Mouse (Mus musculus) cerebellum, postnatal 36 days (tissue): Measurements from ENCODE around the gene Hpf1.

Experiments
- DNase-seq, 2 experiments: peaks; one replicate each; pipeline ENCODE4 v3.0.0; 2021 to 2022; ENCODE audit warnings: mixed read lengths in 2 of 2

Hpf1 gene

DNA sequence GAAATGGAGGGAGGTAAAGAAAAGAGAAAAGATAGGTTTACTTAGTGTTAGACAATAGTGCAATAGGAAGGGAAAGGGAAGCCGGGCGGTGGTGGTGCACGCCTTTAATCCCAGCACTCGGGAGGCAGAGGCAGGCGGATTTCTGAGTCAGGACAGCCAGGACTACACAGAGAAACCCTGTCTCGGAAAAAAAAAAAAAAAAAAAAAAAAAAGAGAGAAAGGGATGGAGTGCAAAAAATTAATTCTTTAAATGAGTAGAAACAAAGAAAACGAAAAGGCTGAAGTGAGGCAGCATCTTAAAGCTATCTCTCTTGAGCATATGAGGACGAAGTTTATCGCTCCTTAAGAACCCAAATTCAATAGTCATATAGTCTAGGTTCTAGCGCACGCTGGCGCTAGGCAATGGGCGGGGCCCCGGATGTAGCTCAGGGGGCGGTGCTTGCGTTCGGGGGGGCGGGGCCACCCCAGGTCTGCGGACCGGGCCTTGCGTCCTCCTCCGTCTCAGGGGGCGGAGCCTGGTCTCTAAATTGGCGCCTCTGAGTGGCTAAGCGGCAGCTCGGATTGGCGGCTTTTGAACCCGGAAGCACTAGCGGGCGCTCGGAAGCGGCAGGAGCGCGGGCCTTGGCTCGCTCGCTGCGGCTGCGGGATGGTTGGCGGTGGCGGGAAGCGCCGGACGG, at the start of gene Hpf1:
Hpf1 (plus strand) TSS at position 576 of the 677 bp plus-strand sequence.
- DNase-seq: peak; percentile 91 to 96

DNA sequence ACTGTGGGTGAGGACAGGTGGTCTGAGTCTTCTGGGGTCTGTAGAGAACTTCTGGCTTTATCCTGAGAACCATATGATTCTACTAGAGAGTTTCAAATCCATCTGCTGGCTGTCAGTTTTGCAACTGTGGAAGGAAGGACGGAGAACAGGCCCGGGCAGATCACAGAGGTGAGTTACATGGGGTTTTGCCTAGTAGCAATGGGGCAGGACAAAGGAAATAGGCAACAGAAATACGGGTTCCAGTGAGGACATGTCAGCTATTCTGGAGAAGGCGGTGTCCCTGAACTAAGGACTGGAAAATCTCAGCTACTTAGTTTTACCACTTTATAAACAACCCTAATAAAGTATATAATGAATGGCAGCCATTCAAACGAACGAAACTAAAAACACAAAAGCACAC, 47.8 kb upstream of the Hpf1 start:
- no peak for DNase-seq

DNA sequence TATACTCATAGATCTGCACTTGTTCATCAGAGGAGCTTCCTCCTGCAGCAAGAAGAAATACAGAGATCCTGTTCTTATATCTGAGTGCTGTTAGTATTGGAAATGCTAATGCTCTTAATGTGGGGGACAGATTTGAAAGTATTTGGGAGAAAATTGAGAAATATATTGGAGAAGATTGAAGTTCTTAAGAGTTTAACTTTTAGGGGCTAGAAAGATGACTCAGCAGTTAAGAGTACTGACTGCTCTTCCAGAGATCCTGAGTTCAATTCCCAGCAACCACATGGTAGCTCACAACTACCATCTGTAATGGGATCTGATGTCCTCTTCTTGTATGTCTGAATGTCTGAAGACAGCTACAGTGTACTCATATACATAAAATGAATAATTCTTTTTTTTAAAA, 32.7 kb upstream of the Hpf1 start:
- no peak for DNase-seq

DNA sequence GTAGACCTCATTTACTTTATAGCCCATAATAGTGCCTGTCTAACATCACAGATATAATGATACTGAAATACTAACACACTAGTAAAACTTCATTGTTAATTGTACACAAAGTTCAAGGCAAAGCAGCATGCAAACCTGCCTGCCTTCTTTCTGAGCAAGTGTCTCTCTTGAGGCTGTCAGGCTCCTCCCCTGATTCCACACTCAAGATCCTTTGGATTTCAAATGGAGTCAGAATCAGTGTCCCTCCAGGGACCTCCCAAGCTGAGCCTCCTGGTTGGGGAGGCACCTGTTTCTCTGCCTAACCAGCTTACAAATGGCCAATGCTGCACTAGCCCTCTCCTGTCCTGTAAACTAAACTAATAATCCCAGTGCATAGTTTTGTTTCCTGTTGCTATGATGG, 32.1 kb upstream of the Hpf1 start:
- DNase-seq: no peak

DNA sequence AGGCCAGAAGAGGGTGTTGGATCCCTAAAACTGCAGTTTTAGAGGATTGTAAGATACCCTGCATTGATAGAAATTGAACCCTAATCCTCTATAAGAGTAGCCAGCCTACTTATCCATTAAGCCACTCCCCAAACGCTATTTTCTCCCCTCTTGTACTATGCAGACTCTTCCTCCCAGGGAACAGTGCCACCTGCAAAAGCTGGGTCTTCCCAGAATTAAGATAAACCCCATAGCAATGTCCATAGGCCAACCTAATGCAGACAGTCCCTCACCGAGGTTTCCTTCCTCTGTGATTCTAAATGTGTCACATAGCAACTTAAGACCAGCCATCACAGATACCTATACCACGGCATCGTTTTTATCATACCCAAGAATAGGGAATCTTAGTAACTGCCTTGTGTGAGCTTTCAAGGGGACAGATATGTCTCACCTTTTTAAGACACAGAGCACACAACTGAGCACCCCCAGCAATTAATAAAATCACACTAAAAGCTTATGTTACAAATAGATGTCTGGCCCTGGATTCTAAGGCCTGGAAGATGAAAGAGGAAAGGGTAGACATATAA, 31.2 kb upstream of the Hpf1 start:
- no peak for DNase-seq

DNA sequence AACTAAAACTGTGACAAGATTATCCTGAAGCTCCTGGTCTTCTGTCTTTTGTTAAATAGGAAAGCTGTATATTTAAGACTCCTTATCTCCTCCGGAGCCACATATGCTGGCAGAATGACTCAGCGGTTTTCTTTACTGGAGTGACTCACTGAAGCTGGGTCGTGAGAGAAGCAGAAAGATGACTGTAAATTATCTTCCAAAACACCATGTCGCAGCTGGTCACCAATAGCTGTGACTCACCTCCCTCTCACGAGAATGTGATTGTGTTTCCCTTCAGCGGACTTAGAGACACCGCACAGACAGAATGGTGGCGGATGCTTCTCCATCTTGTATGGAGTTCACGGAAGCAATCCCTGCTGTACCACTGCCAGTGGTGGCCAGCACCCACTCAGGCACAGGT, 30.6 kb upstream of the Hpf1 start:
- DNase-seq: no peak

DNA sequence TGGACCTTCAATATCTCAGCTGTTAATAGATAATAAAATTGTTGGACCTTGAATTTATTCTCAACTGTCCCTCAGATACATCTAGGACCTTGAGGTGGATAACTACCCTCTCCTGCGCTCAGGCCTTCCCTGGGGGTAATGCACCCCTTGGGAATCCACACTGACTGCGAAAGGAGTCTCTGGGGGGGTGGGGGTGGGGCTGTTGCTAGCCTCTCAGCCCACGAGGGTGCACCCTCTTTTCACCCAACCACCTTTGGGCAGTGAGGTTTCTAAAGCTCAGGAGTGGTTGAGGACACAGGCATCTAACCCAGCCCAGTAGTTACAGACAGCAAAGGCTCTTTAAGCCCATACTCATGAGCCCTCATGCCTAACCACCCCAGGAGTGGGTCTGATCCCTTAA, 29.5 kb upstream of the Hpf1 start:
- DNase-seq: no peak

DNA sequence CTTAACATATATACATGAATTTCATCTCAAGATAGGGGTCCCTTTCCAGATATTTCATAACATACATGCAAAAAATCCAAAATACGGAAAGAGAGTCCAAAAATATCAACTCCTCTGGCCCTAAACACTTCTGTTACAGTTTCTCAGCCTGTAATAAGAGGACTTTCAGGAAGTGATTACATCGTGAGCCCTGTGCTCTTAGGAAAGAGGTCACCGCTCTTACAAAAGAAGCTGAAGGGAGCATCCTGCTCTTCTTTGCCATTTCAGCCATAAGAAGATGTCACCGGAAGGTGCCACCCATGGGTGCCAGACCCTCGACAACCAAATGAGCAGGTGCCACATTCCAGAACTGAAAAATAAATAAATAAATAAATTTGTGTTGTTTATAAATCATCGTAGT, 28.4 kb upstream of the Hpf1 start:
- no peak for DNase-seq

DNA sequence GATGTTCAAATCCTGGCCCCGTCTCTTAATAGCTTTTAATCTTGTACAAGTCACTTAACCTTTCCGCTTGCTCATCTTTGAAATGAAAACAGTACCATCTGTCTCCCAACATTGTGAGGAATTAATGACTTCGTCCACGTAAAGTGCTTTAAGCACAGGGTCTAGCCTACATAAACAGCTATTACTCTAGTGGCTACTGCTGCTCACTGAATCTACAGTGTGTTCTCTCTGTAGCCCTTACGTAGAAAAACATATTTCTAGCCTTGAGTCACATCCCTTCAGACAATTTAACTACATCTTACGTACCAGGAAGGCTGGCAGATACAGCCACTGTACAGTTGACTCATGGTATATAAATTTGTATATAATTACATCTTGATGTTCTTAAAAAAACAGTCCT, 25.3 kb upstream of the Hpf1 start:
- no peak for DNase-seq

DNA sequence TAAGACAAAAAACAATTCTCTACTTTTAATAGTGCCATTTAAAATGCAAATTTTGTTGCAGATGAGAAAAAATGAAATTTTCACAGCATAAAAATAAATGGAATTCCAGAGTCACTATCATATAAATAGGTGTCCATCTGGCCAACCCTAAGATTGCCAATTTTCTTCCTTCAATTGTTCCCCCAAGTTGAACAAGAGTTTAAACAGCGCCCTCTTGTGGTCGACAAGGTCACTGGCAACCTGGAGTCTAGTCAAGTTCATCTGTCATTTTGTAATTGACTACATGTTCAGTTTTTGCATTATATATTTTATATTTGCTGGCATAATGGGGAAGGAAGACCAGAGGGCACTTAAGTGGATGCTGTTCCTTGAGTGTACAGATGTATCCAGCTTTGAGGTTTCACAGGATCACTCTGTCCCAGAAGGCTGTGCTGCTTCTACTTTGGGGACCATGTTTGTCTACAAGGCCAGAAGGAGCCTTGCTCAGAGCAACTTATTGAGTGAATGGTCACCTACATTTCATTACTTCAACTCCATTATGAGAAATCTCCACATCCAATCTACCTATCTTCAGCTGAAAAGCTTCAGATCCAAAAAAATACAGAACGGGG, 24.6 kb upstream of the Hpf1 start:
- DNase-seq: peak; percentile 70 to 83

DNA sequence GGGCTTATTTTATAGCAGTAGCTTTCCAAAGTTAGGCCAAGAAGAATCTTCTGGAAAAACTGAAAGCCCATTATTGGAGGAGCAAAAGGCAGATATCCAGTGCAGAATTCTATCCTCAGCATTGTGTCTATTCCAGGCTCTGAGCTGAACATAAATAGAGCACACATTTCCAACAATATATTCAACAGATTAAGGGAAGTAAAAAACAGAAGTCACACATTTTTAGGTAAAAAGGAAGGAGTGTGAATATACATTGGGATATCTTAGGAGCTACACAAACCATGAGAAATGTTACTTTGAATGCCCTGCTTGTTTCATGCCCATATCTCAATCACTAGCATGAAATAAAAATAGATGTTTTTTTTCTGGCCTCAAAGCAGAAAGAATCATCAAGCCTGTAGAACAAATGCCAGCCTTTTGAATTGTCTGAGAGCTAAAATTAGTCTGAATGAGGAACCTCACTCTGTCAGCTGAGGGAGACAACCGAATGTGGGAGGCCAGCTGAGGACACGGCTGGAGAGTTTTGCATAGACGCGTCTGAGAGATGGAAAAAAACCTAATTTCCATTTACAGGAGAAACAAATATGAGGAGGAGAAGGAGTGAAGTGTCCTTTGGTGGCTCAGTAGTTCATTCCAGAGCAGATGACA, 22.6 kb upstream of the Hpf1 start:
- DNase-seq: no peak

DNA sequence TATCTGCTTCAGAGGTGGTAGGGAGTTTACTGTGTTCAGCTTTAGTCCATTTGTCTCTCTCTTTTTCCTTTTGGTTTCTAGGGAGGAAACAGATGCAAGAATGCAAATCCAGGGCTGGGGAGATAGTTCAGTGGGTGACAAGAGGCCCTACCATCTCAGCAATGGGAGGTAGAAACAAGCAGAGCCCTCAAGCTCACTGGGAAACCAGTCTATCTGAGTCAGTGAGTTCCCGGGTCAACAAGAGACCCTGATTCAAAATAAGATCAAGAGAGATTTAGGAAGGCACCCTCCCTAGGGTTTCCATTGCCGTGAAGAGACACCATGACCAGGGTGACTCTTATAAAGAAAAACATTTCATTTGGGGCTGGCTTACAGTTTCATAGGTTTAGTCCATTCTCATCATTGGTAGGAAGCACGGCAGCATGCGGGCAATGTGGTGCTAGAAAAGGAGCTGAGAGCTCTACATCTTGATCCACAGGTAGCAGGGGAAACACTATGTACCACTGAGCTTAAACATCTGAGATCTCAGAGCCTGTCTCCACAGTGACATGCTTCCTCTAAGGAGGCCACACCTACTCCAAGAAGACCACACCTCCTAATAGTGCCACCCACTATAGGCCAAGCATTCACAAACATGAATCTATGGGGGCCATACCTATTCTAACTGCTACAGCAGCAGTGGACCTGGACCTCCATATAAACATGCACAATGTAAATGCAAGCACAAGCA, 21.8 kb upstream of the Hpf1 start:
- DNase-seq: no peak

DNA sequence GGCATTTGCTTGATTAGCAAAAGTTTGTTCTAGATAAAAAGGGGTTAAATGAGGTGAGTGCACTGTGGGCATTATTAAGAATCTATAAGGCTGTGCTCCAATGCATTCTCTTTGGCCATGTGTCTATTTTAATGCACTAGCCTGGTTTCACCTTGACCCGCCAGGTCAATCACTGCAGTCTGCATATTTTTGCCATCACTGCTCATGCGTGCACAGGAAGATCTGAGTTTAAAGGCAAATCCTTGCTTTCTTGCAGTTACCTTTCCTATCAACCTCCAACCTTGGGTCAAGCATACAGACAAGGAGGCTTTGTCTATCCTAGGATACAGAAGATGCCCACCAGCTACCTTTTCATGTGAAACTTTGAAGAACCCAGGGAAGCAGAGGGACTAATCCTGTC, 20.5 kb upstream of the Hpf1 start:
- DNase-seq: no peak

DNA sequence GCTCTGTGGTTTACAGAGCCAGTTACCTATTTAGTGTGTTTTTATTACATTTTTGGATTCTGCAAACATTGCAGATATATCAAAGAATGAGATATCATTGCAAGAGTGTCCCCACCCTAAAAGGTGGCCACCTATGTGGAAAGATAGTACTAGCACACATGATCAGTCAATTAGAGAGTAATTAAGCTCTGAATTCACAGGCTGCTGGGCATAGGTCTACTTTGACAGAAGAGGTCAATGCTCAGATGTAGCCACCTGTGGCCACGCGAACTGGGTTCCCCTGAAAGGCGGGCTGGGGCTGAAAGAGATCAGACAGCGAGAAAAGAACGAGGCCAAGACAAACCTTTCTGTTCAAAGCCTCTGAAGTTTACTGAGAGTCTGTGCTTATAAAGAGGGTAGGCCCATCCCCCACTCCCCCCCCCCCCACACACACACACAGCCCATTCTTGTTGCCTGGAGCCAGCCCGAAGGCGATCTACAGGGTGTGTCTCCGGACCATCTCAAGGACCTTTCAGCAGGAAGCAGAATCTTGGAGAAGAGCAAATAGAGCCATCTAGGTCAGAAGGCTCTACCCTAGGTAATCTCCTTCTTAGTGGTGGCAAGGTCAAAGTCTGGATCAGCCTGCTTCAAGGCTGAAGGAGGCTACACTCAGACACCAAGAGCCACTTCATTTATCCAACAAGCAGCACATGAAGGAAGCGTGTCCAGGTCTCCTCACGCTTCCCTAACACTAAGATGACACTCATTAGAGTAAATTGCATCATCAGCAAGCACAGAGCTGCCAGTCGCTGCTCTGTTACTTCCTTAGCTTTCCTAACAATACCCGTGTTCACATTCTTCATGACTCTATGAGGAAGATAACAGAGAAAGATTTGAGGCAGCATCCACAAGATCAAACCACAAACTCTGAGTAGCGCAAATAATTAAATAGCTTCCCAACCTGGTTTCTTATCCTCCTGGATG, 19.7 kb upstream of the Hpf1 start:
- DNase-seq: no peak

DNA sequence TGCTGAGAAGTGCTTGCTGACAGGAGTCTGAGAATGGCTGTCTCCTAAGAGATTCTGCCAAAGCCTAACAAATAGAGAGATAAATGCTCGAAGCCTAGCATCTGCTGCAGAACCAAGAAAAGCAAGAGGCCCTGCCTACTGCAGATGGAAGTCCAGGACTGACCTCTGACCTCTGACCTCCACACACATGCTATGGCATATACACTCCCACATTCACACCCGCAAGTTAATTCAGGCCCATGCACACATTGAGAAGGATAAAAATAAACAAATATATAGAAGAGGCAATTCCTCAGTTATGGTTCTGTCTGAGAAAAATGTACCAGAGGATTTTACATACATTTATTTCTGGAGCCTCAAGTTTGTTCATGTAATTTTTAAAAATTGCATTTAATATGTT, 11.6 kb upstream of the Hpf1 start:
- no peak for DNase-seq

DNA sequence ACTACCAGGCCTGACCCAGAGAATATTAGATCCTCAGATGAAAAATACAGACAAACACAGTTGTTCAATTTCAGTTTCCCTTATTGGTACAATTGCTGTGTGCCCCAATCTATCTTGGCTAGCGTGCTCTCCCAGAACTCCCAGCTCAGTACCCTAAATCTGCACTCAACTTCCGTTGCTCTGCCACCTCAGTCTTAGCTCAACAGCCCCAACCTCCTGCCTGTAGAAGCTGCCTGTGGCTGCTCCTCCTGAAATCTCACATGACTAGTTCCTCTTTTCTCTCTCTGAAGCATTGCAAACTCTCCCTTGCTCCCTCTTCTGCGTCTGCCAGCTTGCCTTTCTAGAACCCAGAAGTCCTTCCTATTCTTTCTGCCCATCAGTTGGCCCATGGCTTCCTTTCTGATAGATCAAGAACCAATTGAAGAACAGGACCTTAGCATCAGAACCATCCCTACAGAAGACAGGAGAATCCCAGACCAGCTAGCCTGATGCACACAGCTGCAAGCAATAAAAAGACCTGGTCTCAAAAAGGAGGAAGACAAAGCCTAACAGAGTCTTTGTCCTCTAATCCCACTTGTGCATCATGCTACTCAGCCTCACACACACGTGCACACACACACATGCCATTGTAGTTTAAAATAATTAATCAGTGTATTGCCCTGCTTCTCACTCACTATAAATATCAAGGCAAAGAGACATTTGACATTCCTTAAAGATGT, 6.6 kb upstream of the Hpf1 start:
- no peak for DNase-seq

DNA sequence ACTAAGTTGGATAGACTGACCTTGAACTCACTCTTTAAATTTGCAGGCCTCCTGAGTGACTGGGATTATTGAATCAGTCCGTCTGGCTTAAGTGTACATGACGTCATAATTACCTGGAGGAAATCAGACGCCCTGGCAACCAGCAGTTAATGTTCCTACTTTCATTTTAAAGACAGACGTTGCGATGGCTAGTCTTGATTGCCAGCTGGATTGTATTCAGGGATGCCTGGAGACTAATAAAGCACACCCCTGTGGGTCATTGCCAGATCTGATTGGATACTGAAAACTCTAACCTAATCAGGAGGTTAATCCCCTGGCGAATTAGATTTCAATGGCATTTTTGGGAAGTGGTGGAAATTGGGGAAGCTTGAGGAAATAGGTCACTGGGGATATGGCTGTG, 3.5 kb upstream of the Hpf1 start:
- DNase-seq: no peak

DNA sequence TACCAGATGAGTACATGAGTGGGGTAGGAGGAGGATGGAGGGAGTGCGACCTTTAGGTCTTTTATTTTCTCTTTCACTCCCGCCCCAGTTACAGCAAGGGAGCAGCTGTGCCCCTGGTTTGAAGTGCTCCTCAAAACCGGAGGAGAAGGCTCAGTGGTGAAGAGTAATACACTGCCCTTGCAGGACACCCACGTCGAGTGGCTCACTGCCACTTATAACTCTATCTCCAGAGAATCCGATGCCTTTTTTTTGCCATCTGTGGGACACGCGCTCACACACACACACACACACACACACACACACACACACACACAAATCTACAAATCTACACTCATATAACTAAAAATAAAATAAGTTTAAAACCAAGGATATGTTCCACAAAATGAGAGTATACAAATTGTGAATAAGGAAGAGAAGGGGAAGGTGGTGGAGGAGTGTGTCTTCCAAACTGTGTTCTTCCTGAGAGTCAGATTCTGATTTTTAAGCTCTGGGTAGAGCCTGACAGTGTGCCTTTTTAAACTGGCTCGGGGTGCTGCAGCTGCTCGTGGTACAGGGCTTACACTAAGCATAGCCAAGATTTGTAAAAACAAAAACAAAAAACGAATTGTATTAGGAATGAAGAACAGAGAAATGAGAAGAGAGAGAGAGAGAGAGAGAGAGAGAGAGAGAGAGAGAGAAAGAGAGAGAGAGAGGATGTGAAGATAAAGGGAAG, 931 bp upstream of the Hpf1 start:
- no peak for DNase-seq

DNA sequence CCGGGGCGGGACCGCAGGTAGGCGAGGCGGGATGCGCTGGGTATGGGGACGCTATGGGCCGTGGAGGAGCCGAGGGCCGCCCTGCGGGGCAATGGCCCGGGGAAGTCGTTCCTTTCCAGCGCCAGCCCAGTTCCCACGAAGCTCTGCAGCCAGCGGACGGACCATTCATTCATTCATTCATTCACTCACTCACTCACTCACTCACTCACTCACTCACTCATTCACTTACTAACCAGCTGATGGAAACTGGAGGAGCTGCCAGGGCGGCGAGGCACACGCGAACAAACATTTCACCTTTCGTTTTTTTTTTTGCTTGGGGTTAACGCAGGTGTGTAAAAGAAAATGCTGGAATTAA, 279 bp downstream of the Hpf1 start:
- no peak for DNase-seq

DNA sequence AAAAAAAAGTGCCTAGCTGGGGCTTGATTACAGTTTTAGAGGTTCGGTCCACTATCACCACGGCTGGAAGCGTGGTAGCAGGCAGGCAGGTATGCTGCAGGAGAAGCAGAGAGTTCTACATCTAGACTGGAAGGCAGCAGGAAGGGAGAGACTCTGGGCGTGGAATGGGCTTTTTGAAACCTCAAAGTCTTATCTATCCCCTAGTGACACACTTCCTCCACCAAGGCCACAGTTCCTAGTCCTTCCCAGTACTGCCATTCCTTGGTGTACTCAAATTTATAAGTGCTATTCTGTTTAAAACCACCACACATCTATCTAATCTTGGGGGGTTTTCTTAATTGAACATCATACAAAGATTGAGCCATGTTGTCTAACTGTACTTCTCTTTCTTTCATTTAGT, 1.5 kb downstream of the Hpf1 start:
- no peak for DNase-seq

DNA sequence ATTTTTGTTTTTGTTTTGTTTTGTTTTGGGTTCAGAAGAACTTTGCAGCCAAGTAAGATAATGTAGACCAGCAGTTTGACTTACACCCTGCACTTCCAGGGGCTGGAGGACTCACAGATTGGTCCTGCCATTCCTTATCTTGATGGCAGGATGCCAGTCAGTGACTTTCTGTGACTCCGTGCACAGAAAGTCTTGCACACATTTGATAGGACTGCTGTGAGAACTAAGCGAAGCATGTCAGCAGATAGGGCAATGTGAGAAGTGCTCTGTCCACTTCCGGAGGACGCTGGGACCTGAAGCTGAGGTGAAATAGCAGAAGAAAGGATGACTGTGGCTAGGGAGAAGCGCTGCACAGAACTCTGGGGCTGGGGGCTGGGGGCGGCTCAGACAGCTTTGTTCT, 5.7 kb downstream of the Hpf1 start:
- no peak for DNase-seq
